Mouse (Mus musculus): Measurements from ENCODE around the gene Tmeff2. TPM values are rescaled to one million over a fixed set of nuclear protein-coding genes. Genes with fewer than 3 reads are reported as not detected.
A peak's percentile ranks its signal among the peaks of the same experiment; 100 is the strongest.

Tmeff2 gene
- polyA plus RNA-seq, 1 experiment from 2014 or later = 11.9 TPM

GRCm38 (mm10) chr1:51141381-51141780, 240.9 kb downstream of the Tmeff2 start:
- Histone ChIP-seq H3K9me3 (no peaks in the 10 kb centered on the region), H3K4me3 (no peak overlapping the region), H3K27me3 (ENCODE audit: insufficient read depth, poor library complexity, severe bottlenecking) (no peaks in the 10 kb centered on the region), H3K27ac (no peak overlapping the region), H3K36me3 (no peaks in the 10 kb centered on the region), H3K4me1 (replicated peaks) (no peaks in the 10 kb centered on the region)
- DNase-seq (ENCODE audit: low spot score) = no peak
- 91% methylated on average over 1 of the region's 1 CpGs for WGBS

- Histone ChIP-seq H3K4me1 (replicated peaks) (no peaks in the 10 kb centered on the region), H3K4me3 (no peak overlapping the region), H3K36me3 (no peaks in the 10 kb centered on the region), H3K27me3 (ENCODE audit: insufficient read depth, poor library complexity, severe bottlenecking) (no peaks in the 10 kb centered on the region), H3K9me3 (no peaks in the 10 kb centered on the region), H3K27ac (no peak overlapping the region)
- DNase-seq (ENCODE audit: low spot score) = no peak
- 91% methylated on average over 3 of the region's 3 CpGs for WGBS
These were observed 242.3 kb downstream of the Tmeff2 start for GRCm38 (mm10) chr1:51142729-51143128.

- H3K36me3 ChIP-seq = no peaks in the 10 kb centered on the region
- H3K9me3 ChIP-seq = no peaks in the 10 kb centered on the region
- no peaks in the 10 kb centered on the region for H3K27me3 ChIP-seq (ENCODE audit: insufficient read depth, poor library complexity, severe bottlenecking)
- H3K27ac ChIP-seq = no peak overlapping the region
- H3K4me3 ChIP-seq = no peak overlapping the region
- no peak for DNase-seq (ENCODE audit: low spot score)
- 84% methylated on average over 4 of the region's 4 CpGs for WGBS
- H3K4me1 ChIP-seq (replicated peaks) = peaks cover 17% of the 10 kb centered on the region
These were observed 245.2 kb downstream of the Tmeff2 start for GRCm38 (mm10) chr1:51145693-51146092.

- WGBS = 51% methylated on average over 9 of the region's 9 CpGs
- H3K27ac ChIP-seq = 0 out of 2 replicates have a peak overlapping the region, but pooled peaks have one; percentile 40
- no peaks in the 10 kb centered on the region for H3K27me3 ChIP-seq (ENCODE audit: insufficient read depth, poor library complexity, severe bottlenecking)
- H3K36me3 ChIP-seq = no peaks in the 10 kb centered on the region
- no peaks in the 10 kb centered on the region for H3K9me3 ChIP-seq
- peaks cover 37% of the 10 kb centered on the region for H3K4me1 ChIP-seq (replicated peaks)
- no peak overlapping the region for H3K4me3 ChIP-seq
- DNase-seq (ENCODE audit: low spot score) = peak; percentile 14
These were observed 248.2 kb downstream of the Tmeff2 start for GRCm38 (mm10) chr1:51148481-51149137.

GRCm38 (mm10) chr1:51149488-51149887, 249.0 kb downstream of the Tmeff2 start:
- Histone ChIP-seq H3K36me3 (no peaks in the 10 kb centered on the region), H3K9me3 (no peaks in the 10 kb centered on the region), H3K27ac (no peak overlapping the region), H3K4me3 (no peak overlapping the region), H3K4me1 (replicated peaks) (peaks cover 37% of the 10 kb centered on the region), H3K27me3 (ENCODE audit: insufficient read depth, poor library complexity, severe bottlenecking) (no peaks in the 10 kb centered on the region)
- no peak for DNase-seq (ENCODE audit: low spot score)
- 43% methylated on average over 4 of the region's 4 CpGs for WGBS

GRCm38 (mm10) chr1:51149890-51150289, 249.4 kb downstream of the Tmeff2 start:
- no peaks in the 10 kb centered on the region for H3K27me3 ChIP-seq (ENCODE audit: insufficient read depth, poor library complexity, severe bottlenecking)
- H3K4me1 ChIP-seq (replicated peaks) = peaks cover 37% of the 10 kb centered on the region
- no peak for DNase-seq (ENCODE audit: low spot score)
- H3K27ac ChIP-seq = no peak overlapping the region
- H3K9me3 ChIP-seq = no peaks in the 10 kb centered on the region
- WGBS = 77% methylated on average over 1 of the region's 1 CpGs
- H3K4me3 ChIP-seq = no peak overlapping the region
- no peaks in the 10 kb centered on the region for H3K36me3 ChIP-seq

GRCm38 (mm10) chr1:51152017-51152416, 251.6 kb downstream of the Tmeff2 start:
- Histone ChIP-seq H3K4me1 (replicated peaks) (peaks cover 37% of the 10 kb centered on the region), H3K27me3 (ENCODE audit: insufficient read depth, poor library complexity, severe bottlenecking) (no peaks in the 10 kb centered on the region), H3K27ac (no peak overlapping the region), H3K36me3 (no peaks in the 10 kb centered on the region), H3K4me3 (no peak overlapping the region), H3K9me3 (no peaks in the 10 kb centered on the region)
- WGBS = 26% methylated on average over 2 of the region's 2 CpGs
- no peak for DNase-seq (ENCODE audit: low spot score)

- Histone ChIP-seq H3K9me3 (no peaks in the 10 kb centered on the region), H3K4me1 (replicated peaks) (peaks cover 37% of the 10 kb centered on the region), H3K27ac (no peak overlapping the region), H3K36me3 (no peaks in the 10 kb centered on the region), H3K27me3 (ENCODE audit: insufficient read depth, poor library complexity, severe bottlenecking) (no peaks in the 10 kb centered on the region), H3K4me3 (no peak overlapping the region)
- 19% methylated on average over 5 of the region's 5 CpGs for WGBS
- no peak for DNase-seq (ENCODE audit: low spot score)
These were observed 252.4 kb downstream of the Tmeff2 start for GRCm38 (mm10) chr1:51152856-51153255.

- H3K27ac ChIP-seq = no peak overlapping the region
- 85% methylated on average over 2 of the region's 2 CpGs for WGBS
These were observed 283.8 kb downstream of the Tmeff2 start for GRCm38 (mm10) chr1:51184276-51184675.

GRCm38 (mm10) chr1:51189008-51189407, 288.6 kb downstream of the Tmeff2 start:
- Histone ChIP-seq H3K27me3 (ENCODE audit: insufficient read depth, poor library complexity, severe bottlenecking) (no peaks in the 10 kb centered on the region), H3K9me3 (no peaks in the 10 kb centered on the region), H3K4me1 (replicated peaks) (no peaks in the 10 kb centered on the region), H3K27ac (no peak overlapping the region), H3K4me3 (no peak overlapping the region), H3K36me3 (no peaks in the 10 kb centered on the region)
- 91% methylated on average over 5 of the region's 5 CpGs for WGBS
- DNase-seq (ENCODE audit: low spot score) = no peak

More at GRCm38 (mm10) chr1:51184276-51184675, 283.8 kb downstream of the Tmeff2 start:
- Histone ChIP-seq H3K4me1 (replicated peaks) (no peaks in the 10 kb centered on the region), H3K9me3 (no peaks in the 10 kb centered on the region), H3K4me3 (no peak overlapping the region), H3K36me3 (no peaks in the 10 kb centered on the region), H3K27me3 (ENCODE audit: insufficient read depth, poor library complexity, severe bottlenecking) (no peaks in the 10 kb centered on the region)
- no peak for DNase-seq (ENCODE audit: low spot score)

- Histone ChIP-seq H3K27me3 (ENCODE audit: insufficient read depth, poor library complexity, severe bottlenecking) (no peaks in the 10 kb centered on the region), H3K27ac (no peak overlapping the region), H3K4me1 (replicated peaks) (no peaks in the 10 kb centered on the region), H3K9me3 (no peaks in the 10 kb centered on the region), H3K4me3 (no peak overlapping the region), H3K36me3 (no peaks in the 10 kb centered on the region)
- DNase-seq (ENCODE audit: low spot score) = no peak
These were observed 290.8 kb downstream of the Tmeff2 start for GRCm38 (mm10) chr1:51191253-51191652.

GRCm38 (mm10) chr1:51191872-51192613, 291.6 kb downstream of the Tmeff2 start:
- Histone ChIP-seq H3K27me3 (ENCODE audit: insufficient read depth, poor library complexity, severe bottlenecking) (no peaks in the 10 kb centered on the region), H3K27ac (no peak overlapping the region), H3K4me1 (replicated peaks) (no peaks in the 10 kb centered on the region), H3K4me3 (no peak overlapping the region), H3K9me3 (no peaks in the 10 kb centered on the region), H3K36me3 (no peaks in the 10 kb centered on the region)
- no peak for DNase-seq (ENCODE audit: low spot score)
- 80% methylated on average over 6 of the region's 6 CpGs for WGBS

- no peak for DNase-seq (ENCODE audit: low spot score)
- H3K27me3 ChIP-seq (ENCODE audit: insufficient read depth, poor library complexity, severe bottlenecking) = no peaks in the 10 kb centered on the region
- no peak overlapping the region for H3K4me3 ChIP-seq
- 86% methylated on average over 11 of the region's 11 CpGs for WGBS
- no peaks in the 10 kb centered on the region for H3K36me3 ChIP-seq
- no peaks in the 10 kb centered on the region for H3K4me1 ChIP-seq (replicated peaks)
- H3K9me3 ChIP-seq = no peaks in the 10 kb centered on the region
- no peak overlapping the region for H3K27ac ChIP-seq
These were observed 298.8 kb downstream of the Tmeff2 start for GRCm38 (mm10) chr1:51199088-51199830.
